ENCODE assay signal across 8 mouse cellular contexts in the genomic region with DNA sequence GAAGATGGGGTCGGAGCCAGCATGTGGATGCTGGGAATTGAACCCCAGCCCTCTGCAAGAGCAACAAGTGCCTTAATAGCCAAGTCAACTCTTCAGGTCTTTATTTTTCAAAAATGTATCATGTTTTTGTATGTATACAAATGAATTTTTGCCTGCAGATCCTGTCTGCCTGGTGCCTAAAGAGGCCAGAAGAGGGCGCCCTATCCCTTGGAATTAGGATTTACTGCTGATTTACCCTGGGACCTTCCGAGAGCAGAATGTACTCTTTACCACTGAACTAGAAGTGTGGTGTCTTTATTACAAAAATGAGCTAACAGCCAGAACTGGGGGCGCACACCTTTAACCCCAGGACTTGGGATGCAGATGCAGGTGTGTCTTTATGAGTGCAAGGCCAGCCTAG. TPM values are rescaled to one million over a fixed set of nuclear protein-coding genes. Genes with fewer than 3 reads are reported as not detected.
A peak's percentile ranks its signal among the peaks of the same experiment; 100 is the strongest.
DNase-seq lines count a peak whose midpoint lies in the region; ATAC-seq and TF ChIP-seq lines count a peak whose summit lies in the region.

No protein-coding gene starts in this region.

- H3K4me3 ChIP-seq in ES-Bruce4 (ENCODE audit: low read depth, low read length), result no peak overlapping the region
- no peak overlapping the region for H3K4me3 ChIP-seq in liver, postnatal 0 days (ENCODE audit: low read depth, low read length)

- TF ChIP-seq EP300 in ES-Bruce4 (IDR thresholded peaks at IDR 0.05; ENCODE audit: insufficient read depth, low read depth, low read length), result no peak
- no peak for TF ChIP-seq EP300 in liver, postnatal 0 days (IDR thresholded peaks at IDR 0.05; ENCODE audit: low read depth)

- 15% methylated on average over 4 of the region's 4 CpGs for WGBS in liver, postnatal 0 days (ENCODE audit: insufficient replicate concordance)

- no peak for ATAC-seq in liver, postnatal 0 days

- H3K27me3 ChIP-seq in ES-Bruce4 (ENCODE audit: control insufficient read depth, insufficient read depth, low read length, poor library complexity, severe bottlenecking), result no peaks in the 10 kb centered on the region
- H3K27me3 ChIP-seq in liver, postnatal 0 days (ENCODE audit: insufficient read depth, low read length), result no peaks in the 10 kb centered on the region

- TF ChIP-seq POLR2A in ES-Bruce4 (IDR thresholded peaks at IDR 0.05; ENCODE audit: insufficient read depth, low read length), result no peak

- DNase-seq in 3T3-L1 (ENCODE audit: low read depth, low spot score), result peak; percentile 86
- DNase-seq in c-Kit-positive CD71-positive TER-119-positive erythroid progenitor cells, embryonic 14.5 days (ENCODE audit: low spot score), result peak; percentile 60
- DNase-seq in forelimb bud, embryonic 11.5 days (ENCODE audit: low read depth, low spot score), result peak; percentile 69
- DNase-seq in kidney, postnatal 10 days, result peak; percentile 85
- DNase-seq in liver, postnatal 0 days, result peak; percentile 79
- DNase-seq in right cerebral cortex, postnatal 14 days, result peak; percentile 78
- peak; percentile 51 to 65 for DNase-seq in urinary bladder, postnatal 36 days (ENCODE audit: low spot score in 2 of 2)

- H3K9ac ChIP-seq in ES-Bruce4 (ENCODE audit: low read depth, poor library complexity, severe bottlenecking), result no peak overlapping the region
- no peak overlapping the region for H3K9ac ChIP-seq in liver, postnatal 0 days (replicated peaks)

- no peaks in the 10 kb centered on the region for H3K36me3 ChIP-seq in ES-Bruce4 (ENCODE audit: control insufficient read depth, insufficient read depth, low read length, poor library complexity, severe bottlenecking)
- no peaks in the 10 kb centered on the region for H3K36me3 ChIP-seq in liver, postnatal 0 days (replicated peaks; ENCODE audit: insufficient read depth, low read length)

- no peaks in the 10 kb centered on the region for H3K9me3 ChIP-seq in ES-Bruce4 (replicated peaks; ENCODE audit: control insufficient read depth, insufficient read depth, low read length, poor library complexity, severe bottlenecking)
- no peaks in the 10 kb centered on the region for H3K9me3 ChIP-seq in liver, postnatal 0 days (ENCODE audit: low read length)

- no peaks in the 10 kb centered on the region for H3K4me1 ChIP-seq in ES-Bruce4 (ENCODE audit: control insufficient read depth, insufficient read depth, low read length)
- H3K4me1 ChIP-seq in liver, postnatal 0 days (ENCODE audit: insufficient read depth), result peaks cover 7% of the 10 kb centered on the region

- TF ChIP-seq CTCF in ES-Bruce4 (IDR thresholded peaks at IDR 0.05; ENCODE audit: low read depth, low read length), result peak; percentile 57
- peak; percentile 87 for TF ChIP-seq CTCF in liver, postnatal 0 days (IDR thresholded peaks at IDR 0.05; ENCODE audit: low read depth)

- H3K4me2 ChIP-seq in liver, postnatal 0 days (ENCODE audit: low read depth, low read length), result peak overlapping the region; percentile 19; the same call in 1 of the 2 replicates

- H3K27ac ChIP-seq in ES-Bruce4 (ENCODE audit: insufficient read depth, low read length), result no peak overlapping the region
- H3K27ac ChIP-seq in liver, postnatal 0 days (ENCODE audit: low read depth), result no peak overlapping the region

RNA-seq across cellular contexts. Expression of a gene that starts 13.4 kb away (rescaled TPM):
- 6.7 and 9.0 TPM in 2 replicates for polyA plus RNA-seq in ES-Bruce4 (2011; ENCODE audit: insufficient read depth, insufficient read length, low read depth, missing spikeins)
- polyA plus RNA-seq in liver, postnatal 0 days (2015; fragmentation: Nextera tagmentation; extraction: Ambion mirVana), result 23.9 and 30.7 TPM in 2 replicates

RNA-seq across cellular contexts. Expression of a gene that starts 20.1 kb away (rescaled TPM):
- 949 and 975 TPM in 2 replicates for polyA plus RNA-seq in ES-Bruce4 (2011; ENCODE audit: insufficient read depth, insufficient read length, low read depth, missing spikeins)
- polyA plus RNA-seq in liver, postnatal 0 days (2015; fragmentation: Nextera tagmentation; extraction: Ambion mirVana), result 124 and 129 TPM in 2 replicates
